Mouse (Mus musculus) lung, embryonic 15.5 days (tissue): ENCODE results near the gene Mettl7b. TPM values are rescaled to one million over a fixed set of nuclear protein-coding genes. Genes with fewer than 3 reads are reported as not detected.

Experiments
- ATAC-seq: fragments of 200-750 bp; cut with Nextera tagmentation; 2 replicates; pipeline ENCODE4 v1.8.0; 2017; ENCODE audit warnings: moderate number of reproducible peaks, borderline replicate concordance; ENCODE audit not compliant: low FRiP score, low TSS enrichment; ENCODE audit errors: extremely low read depth
- H3K27ac ChIP-seq: fragments of 300-500 bp; sonication (generic); 2 replicates; pipeline ENCODE4 v1.5.1; 2015; ENCODE audit warnings: moderate library complexity, mild to moderate bottlenecking, inconsistent platforms
- H3K27me3 ChIP-seq: fragments of 300-500 bp; sonication (generic); 2 replicates; pipeline ENCODE4 v1.6.1; 2015; ENCODE audit warnings: inconsistent platforms
- H3K36me3 ChIP-seq: fragments of 300-500 bp; sonication (generic); 2 replicates; pipeline ENCODE4 v1.6.1; 2015; ENCODE audit warnings: inconsistent platforms
- H3K4me1 ChIP-seq: fragments of 300-500 bp; sonication (generic); 2 replicates; pipeline ENCODE4 v1.6.1; 2015; ENCODE audit warnings: inconsistent platforms
- H3K4me2 ChIP-seq: fragments of 300-500 bp; sonication (generic); 2 replicates; pipeline ENCODE4 v1.6.1; 2015; ENCODE audit warnings: inconsistent platforms, mild to moderate bottlenecking, moderate library complexity
- H3K4me3 ChIP-seq: fragments of 300-500 bp; sonication (generic); 2 replicates; pipeline ENCODE4 v1.5.1; 2015; ENCODE audit warnings: mild to moderate bottlenecking, inconsistent platforms
- H3K9ac ChIP-seq: fragments of 300-500 bp; sonication (generic); 2 replicates; pipeline ENCODE4 v1.6.1; 2015; ENCODE audit warnings: inconsistent platforms
- H3K9me3 ChIP-seq: fragments of 300-500 bp; sonication (generic); 2 replicates; pipeline ENCODE4 v1.6.1; 2016; ENCODE audit warnings: inconsistent platforms
- WGBS: fragments of 180-500 bp; shearing (Covaris S2); methylation state at CpG from one replicate; pipeline ENCODE4 v1.1.7; 2015; 5-methylcytosine and 5-hydroxymethylcytosine counted together
- polyA plus RNA-seq: library from polyadenylated mRNA; unstranded; fragments of >200 nt; fragmentation: Nextera tagmentation; extraction: Ambion mirVana; gene quantifications from 2 replicates; pipeline ENCODE4 v1.2.1, GENCODE M21; 2015

Gene Mettl7b
- polyA plus RNA-seq, 1 experiment from 2014 or later = not detected

DNA sequence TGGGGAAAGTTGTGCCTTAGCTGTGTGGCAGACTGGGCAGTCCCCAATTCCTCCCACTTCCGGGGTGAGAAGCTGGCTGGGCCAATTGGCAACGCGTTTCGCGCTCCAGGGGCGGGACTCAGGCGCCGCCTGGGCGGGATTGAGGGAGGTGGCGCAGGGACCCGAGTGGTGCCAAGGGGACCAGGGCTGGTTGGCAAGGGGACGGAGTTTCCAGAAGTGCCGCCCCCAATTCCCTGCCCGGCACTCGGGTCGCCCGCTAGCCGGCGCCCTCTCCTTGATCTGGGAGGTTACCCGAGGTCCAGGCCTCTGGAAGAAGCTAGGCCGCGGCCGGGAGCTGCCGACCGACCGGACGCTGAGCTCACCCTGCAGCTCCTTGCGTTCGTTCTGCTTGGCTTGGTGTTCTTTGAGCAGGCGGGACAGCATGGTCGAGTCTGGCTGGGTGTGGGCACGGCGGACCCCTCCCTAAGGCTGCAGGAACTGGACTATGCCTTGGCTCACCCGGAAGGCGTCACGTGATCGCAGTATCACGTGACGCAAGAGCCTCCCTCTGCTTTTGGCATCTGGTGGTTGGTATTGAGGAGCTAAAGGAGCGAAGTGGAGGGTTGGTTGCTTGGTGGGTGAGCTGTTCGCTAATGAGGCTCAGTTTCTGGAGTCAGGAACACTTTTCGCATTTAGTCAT is 37.6 kb downstream of the Mettl7b start:
- peak overlapping the region; percentile 97 for H3K27ac ChIP-seq
- H3K4me3 ChIP-seq = peak overlapping the region; percentile 86
- no peaks in the 10 kb centered on the region for H3K9me3 ChIP-seq
- peaks cover 4% of the 10 kb centered on the region; the same call in 1 of the 2 replicates for H3K27me3 ChIP-seq
- H3K9ac ChIP-seq = peak overlapping the region; percentile 86
- peak; percentile 94 for ATAC-seq
- H3K4me2 ChIP-seq = peak overlapping the region; percentile 88
- H3K36me3 ChIP-seq = 0 out of 2 replicates have a peak, but pooled peaks cover 7% of the 10 kb centered on the region
- under 1% methylated on average over 42 of the region's 42 CpGs for WGBS
- H3K4me1 ChIP-seq = peaks cover 49% of the 10 kb centered on the region

DNA sequence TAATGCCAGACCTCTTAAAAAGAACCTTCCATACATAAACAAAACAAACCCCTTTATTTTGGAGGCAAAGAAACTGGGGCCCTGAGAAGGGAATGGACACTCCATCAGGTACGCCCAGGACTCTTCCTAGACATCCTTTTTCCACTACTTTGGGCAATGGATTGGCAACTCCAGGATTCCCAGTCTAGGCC is 38.1 kb downstream of the Mettl7b start, which contains the start of gene Rdh5:
TSS of gene Rdh5 (minus strand) at position 67 of the 191 bp plus-strand sequence.
- 9% methylated on average over 1 of the region's 1 CpGs for WGBS
- Histone ChIP-seq H3K9ac (peak within 1 kb of the TSS; percentile 86), H3K4me3 (peak within 1 kb of the TSS; percentile 86), H3K36me3 (peaks cover 11% of the 10 kb centered on the region), H3K27me3 (peaks cover 4% of the 10 kb centered on the region; the same call in 1 of the 2 replicates), H3K9me3 (no peaks in the 10 kb centered on the region), H3K27ac (peak within 1 kb of the TSS; percentile 97), H3K4me1 (peaks cover 47% of the 10 kb centered on the region), H3K4me2 (peak within 1 kb of the TSS; percentile 88)
- ATAC-seq = no peak

DNA sequence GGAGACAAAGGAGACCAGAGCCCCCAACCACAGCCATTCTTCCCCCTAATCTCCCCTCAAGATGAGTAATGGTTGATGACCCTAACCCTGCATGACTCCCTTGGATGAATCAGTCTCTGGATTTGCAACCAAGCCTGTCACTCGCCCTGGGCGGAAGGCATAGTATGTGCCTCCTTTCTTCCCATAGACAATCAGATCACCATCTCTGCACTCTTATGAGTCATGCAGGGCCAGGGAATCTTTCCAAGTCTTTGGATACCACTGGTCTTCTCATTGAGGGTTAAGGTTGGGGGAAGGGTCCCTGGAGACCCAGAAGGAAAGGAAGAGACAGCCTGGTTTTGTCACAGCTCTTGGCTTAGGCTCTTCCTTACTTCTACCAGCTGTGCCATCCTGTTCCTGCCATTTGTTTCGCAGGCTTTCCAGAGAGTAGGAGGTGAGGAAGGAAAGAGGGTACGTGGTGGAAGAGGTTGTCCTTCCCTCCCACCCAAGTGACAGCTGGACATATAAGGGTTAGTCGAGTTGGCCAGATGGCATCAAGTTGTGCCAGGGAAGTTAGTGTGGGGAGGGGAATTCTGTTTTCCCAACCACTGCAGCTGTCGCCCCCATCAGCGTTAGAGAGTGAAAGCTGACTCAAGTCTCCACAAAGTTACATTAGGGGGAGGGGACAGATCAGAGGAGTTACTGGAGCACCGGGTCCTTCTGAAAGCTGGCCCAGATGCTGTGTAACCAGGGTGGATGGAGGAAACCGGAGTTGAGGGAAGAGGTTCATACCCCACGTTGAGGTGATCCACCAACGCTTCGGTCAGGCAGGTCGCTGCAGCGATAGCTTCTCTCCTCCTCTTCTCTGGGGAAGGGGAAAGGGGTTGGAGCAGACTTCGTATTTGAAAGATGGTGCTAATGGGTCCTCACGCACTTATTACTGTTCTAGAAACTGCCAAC is 38.6 kb downstream of the Mettl7b start:
- Histone ChIP-seq H3K27ac (peak overlapping the region; percentile 97), H3K4me2 (peak overlapping the region; percentile 88), H3K9ac (peak overlapping the region; percentile 86; the same call in 1 of the 2 replicates), H3K4me1 (peaks cover 47% of the 10 kb centered on the region), H3K9me3 (no peaks in the 10 kb centered on the region), H3K36me3 (peaks cover 17% of the 10 kb centered on the region), H3K4me3 (peak overlapping the region; percentile 86), H3K27me3 (peaks cover 4% of the 10 kb centered on the region; the same call in 1 of the 2 replicates)
- 64% methylated on average over 16 of the region's 16 CpGs for WGBS
- ATAC-seq = no peak

DNA sequence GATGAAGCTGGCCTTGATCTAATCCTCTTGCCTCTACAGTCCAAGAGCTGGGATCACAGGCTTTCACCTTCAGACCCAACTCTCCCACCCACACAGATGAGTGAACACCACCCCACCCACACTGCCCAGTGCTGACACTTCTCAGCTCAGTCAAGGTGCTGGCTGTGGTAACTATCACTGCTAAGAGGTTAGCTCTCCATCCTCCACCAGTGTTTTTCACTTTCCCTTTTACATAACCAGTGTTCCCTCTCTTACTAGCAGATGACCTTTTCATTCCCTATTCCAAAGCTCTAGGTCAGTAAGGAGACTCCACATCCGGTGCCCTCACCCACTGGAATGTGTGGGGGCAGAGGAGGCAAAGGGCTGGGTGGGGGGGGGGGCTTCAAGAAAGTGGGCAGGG is 39.5 kb downstream of the Mettl7b start:
- H3K27me3 ChIP-seq = no peaks in the 10 kb centered on the region
- H3K9ac ChIP-seq = no peak overlapping the region
- no peak overlapping the region for H3K4me2 ChIP-seq
- 43% methylated on average over 1 of the region's 1 CpGs for WGBS
- H3K27ac ChIP-seq = peak overlapping the region; percentile 57; the same call in 1 of the 2 replicates
- no peak for ATAC-seq
- no peaks in the 10 kb centered on the region for H3K9me3 ChIP-seq
- H3K36me3 ChIP-seq = peaks cover 24% of the 10 kb centered on the region
- peaks cover 47% of the 10 kb centered on the region for H3K4me1 ChIP-seq
- no peak overlapping the region for H3K4me3 ChIP-seq

GRCm38 (mm10) chr10:128920736-128921161 is 40.0 kb downstream of the Mettl7b start:
- H3K27ac ChIP-seq = peak overlapping the region; percentile 57; the same call in 1 of the 2 replicates
- no peaks in the 10 kb centered on the region for H3K27me3 ChIP-seq
- H3K4me3 ChIP-seq = no peak overlapping the region
- no peak overlapping the region for H3K9ac ChIP-seq
- H3K36me3 ChIP-seq = peaks cover 27% of the 10 kb centered on the region
- H3K9me3 ChIP-seq = no peaks in the 10 kb centered on the region
- ATAC-seq = no peak
- 46% methylated on average over 3 of the region's 3 CpGs for whole genome bisulfite sequencing
- peaks cover 47% of the 10 kb centered on the region for H3K4me1 ChIP-seq
- no peak overlapping the region for H3K4me2 ChIP-seq

- peak overlapping the region; percentile 57; the same call in 1 of the 2 replicates for H3K27ac ChIP-seq
- H3K9me3 ChIP-seq = no peaks in the 10 kb centered on the region
- peaks cover 47% of the 10 kb centered on the region for H3K4me1 ChIP-seq
- peaks cover 34% of the 10 kb centered on the region for H3K36me3 ChIP-seq
- no peak for ATAC-seq
- H3K27me3 ChIP-seq = no peaks in the 10 kb centered on the region
- WGBS = 82% methylated on average over 7 of the region's 7 CpGs
- H3K4me2 ChIP-seq = no peak overlapping the region
- no peak overlapping the region for H3K9ac ChIP-seq
- H3K4me3 ChIP-seq = no peak overlapping the region
Measured at GRCm38 (mm10) chr10:128919966-128920365, 40.8 kb downstream of the Mettl7b start.

GRCm38 (mm10) chr10:128919203-128919631 is 41.6 kb downstream of the Mettl7b start:
- Histone ChIP-seq H3K4me2 (no peak overlapping the region), H3K27ac (peak overlapping the region; percentile 57), H3K9ac (no peak overlapping the region), H3K9me3 (no peaks in the 10 kb centered on the region), H3K36me3 (peaks cover 41% of the 10 kb centered on the region), H3K27me3 (no peaks in the 10 kb centered on the region), H3K4me3 (no peak overlapping the region), H3K4me1 (peaks cover 46% of the 10 kb centered on the region)
- WGBS = 26% methylated on average over 6 of the region's 6 CpGs
- no peak for ATAC-seq

DNA sequence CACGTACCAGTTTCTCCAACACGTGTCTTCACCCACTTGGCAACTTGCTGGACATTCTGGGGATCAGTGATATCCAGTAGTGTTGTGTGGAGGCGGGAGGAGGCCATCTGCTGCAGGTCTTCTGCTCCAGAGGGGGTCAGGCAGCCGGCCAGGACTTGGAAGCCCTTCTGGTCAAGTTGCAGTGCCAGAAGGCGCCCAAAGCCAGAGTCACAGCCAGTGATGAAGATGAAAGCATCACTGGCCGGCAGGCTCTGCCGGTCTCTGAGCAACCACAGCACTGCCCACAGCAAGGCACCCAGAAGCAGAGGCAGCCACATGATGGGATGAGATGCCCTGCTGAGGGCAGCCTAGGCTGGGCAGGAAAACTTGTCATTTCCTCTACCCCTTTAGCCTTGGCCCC is 42.5 kb downstream of the Mettl7b start:
- WGBS = 72% methylated on average over 7 of the region's 7 CpGs
- peaks cover 43% of the 10 kb centered on the region for H3K4me1 ChIP-seq
- no peak overlapping the region for H3K27ac ChIP-seq

DNA sequence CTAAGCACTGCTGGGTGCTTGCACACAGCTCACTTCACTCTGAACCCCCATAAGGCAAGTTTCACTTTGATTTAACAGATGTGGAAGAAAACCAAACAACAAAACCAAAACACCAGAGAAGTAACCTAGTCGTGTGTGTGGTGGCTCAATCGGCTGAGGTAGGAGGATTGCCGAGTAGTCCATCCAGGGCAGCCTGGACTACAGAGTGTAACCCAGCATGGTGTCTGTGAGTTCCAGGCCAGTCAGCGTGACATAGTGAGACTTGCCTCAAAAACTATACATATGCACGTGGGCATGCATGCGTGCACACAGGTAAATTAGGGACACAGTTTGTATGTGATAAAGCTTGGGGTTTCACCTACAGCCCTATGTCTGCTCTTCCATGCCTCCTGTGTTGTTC is 43.4 kb downstream of the Mettl7b start:
- H3K9ac ChIP-seq = no peak overlapping the region
- H3K4me2 ChIP-seq = no peak overlapping the region
- H3K4me1 ChIP-seq = peaks cover 43% of the 10 kb centered on the region
- no peak for ATAC-seq
- WGBS = 83% methylated on average over 6 of the region's 6 CpGs
- H3K4me3 ChIP-seq = no peak overlapping the region
- no peaks in the 10 kb centered on the region for H3K9me3 ChIP-seq
- no peaks in the 10 kb centered on the region for H3K27me3 ChIP-seq
- no peak overlapping the region for H3K27ac ChIP-seq
- H3K36me3 ChIP-seq = peaks cover 56% of the 10 kb centered on the region

More for the DNA sequence above, 42.5 kb downstream of the Mettl7b start:
- Histone ChIP-seq H3K9me3 (no peaks in the 10 kb centered on the region), H3K9ac (no peak overlapping the region), H3K27me3 (no peaks in the 10 kb centered on the region), H3K4me2 (no peak overlapping the region), H3K4me3 (no peak overlapping the region), H3K36me3 (peaks cover 50% of the 10 kb centered on the region)
- no peak for ATAC-seq

DNA sequence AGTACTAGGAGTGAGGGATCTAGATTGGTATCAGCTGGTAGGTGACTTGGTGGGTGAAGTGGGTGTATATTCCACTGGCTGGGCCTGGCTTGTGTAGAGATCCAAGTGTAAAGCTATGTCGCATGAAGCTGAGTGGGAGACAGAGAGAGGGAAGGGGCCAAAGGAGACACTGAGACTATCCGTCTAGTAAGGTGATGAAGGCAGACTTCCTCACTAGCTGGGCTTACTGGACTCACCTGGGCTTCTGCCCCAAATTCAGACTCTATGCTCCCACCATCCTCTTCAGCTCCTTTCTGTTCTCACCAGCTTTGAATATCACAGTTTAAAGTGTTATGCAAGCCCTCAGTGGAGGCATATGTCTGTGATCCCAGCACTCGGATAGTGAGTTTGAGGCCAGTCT is 44.1 kb downstream of the Mettl7b start:
- no peak overlapping the region for H3K4me2 ChIP-seq
- WGBS = 88% methylated on average over 3 of the region's 3 CpGs
- ATAC-seq = no peak
- peaks cover 36% of the 10 kb centered on the region for H3K4me1 ChIP-seq
- no peaks in the 10 kb centered on the region for H3K9me3 ChIP-seq
- H3K27me3 ChIP-seq = no peaks in the 10 kb centered on the region
- H3K9ac ChIP-seq = no peak overlapping the region
- no peak overlapping the region for H3K27ac ChIP-seq
- no peak overlapping the region for H3K4me3 ChIP-seq
- H3K36me3 ChIP-seq = peaks cover 59% of the 10 kb centered on the region

DNA sequence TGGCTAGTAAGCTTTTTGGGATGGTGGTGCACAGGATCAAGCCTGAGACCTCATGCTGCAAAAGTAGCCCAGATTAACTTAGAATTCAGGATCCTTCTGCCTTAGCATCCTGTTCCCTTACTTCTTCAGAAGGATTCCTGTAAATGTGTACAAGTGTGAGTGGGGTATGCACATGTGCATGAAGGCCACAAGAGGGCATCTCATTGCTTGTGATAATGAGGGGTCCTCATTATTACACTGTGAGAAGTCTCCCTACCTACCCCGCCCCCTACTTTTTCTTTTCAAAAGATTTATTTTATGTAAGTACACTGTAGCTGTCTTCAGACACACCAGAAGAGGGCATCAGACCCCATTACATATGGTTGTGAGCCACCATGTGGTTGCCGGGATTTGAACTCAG is 45.2 kb downstream of the Mettl7b start:
- 94% methylated on average over 2 of the region's 2 CpGs for WGBS
- peaks cover 59% of the 10 kb centered on the region for H3K36me3 ChIP-seq
- ATAC-seq = no peak

DNA sequence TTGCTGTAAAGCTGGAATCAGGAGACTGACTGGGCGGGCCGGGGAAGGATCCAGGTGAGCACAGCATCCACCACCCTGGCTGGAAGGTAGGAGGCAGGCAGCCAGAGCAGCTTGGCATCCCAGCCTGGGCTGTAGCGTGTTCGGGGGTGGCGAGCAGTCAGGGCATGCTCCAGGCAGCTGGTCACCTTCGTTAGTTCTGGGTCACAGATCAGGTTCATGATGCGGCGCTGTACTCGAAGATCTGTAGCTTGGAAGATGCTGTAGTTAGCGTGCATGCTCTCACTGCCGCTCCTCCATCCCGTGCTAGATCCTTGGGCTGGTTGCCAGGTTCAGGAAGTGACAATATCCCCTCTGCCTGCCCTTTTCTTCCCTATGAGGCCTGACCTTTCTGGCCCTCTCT is 47.1 kb downstream of the Mettl7b start:
- H3K9ac ChIP-seq = no peak overlapping the region
- no peak overlapping the region for H3K4me2 ChIP-seq
- H3K4me1 ChIP-seq = peaks cover 33% of the 10 kb centered on the region
- no peak overlapping the region for H3K27ac ChIP-seq
- no peak overlapping the region for H3K4me3 ChIP-seq
- no peaks in the 10 kb centered on the region for H3K27me3 ChIP-seq
- whole genome bisulfite sequencing = 86% methylated on average over 12 of the region's 12 CpGs
- H3K36me3 ChIP-seq = peaks cover 55% of the 10 kb centered on the region
- no peaks in the 10 kb centered on the region for H3K9me3 ChIP-seq
- ATAC-seq = no peak

More for the DNA sequence above, 45.2 kb downstream of the Mettl7b start:
- Histone ChIP-seq H3K9me3 (no peaks in the 10 kb centered on the region), H3K9ac (no peak overlapping the region), H3K4me1 (peaks cover 40% of the 10 kb centered on the region), H3K4me3 (no peak overlapping the region), H3K27ac (no peak overlapping the region), H3K27me3 (no peaks in the 10 kb centered on the region), H3K4me2 (no peak overlapping the region)
